Mouse (Mus musculus) lung, postnatal 0 days (tissue): ENCODE data around the gene Frem2. TPM values are rescaled to one million over a fixed set of nuclear protein-coding genes. Genes with fewer than 3 reads are reported as not detected.

Experiments used
- ATAC-seq: fragments of 200-750 bp; cut with Nextera tagmentation; 2 replicates; pipeline ENCODE4 v1.8.0; 2017; ENCODE audit warnings: moderate library complexity
- DNase-seq: peaks from one replicate; pipeline ENCODE4 v3.0.0-alpha.2; 2016; ENCODE audit warnings: low spot score
- H3K27ac ChIP-seq: fragments of 300-500 bp; sonication (generic); 2 replicates; pipeline ENCODE4 v1.5.1; 2014; ENCODE audit warnings: antibody characterized with exemption, mild to moderate bottlenecking, low read length, mixed read lengths
- H3K27me3 ChIP-seq: fragments of 300-500 bp; sonication (generic); replicated peaks from 2 replicates; pipeline ENCODE4 v1.6.1; 2014; ENCODE audit warnings: low read length, mixed read lengths; ENCODE audit not compliant: insufficient read depth
- H3K36me3 ChIP-seq: fragments of 300-500 bp; sonication (generic); 2 replicates; pipeline ENCODE4 v1.6.1; 2014; ENCODE audit warnings: low read length, mixed read lengths; ENCODE audit not compliant: insufficient read depth
- H3K4me1 ChIP-seq: fragments of 300-500 bp; sonication (generic); 2 replicates; pipeline ENCODE4 v1.6.1; 2014; ENCODE audit warnings: antibody characterized with exemption, low read depth, low read length, mixed read lengths; ENCODE audit not compliant: insufficient read depth
- H3K4me2 ChIP-seq: fragments of 300-500 bp; sonication (generic); replicated peaks from 2 replicates; pipeline ENCODE4 v1.6.1; 2014; ENCODE audit warnings: low read depth, mild to moderate bottlenecking, low read length, moderate library complexity, mixed read lengths
- H3K4me3 ChIP-seq: fragments of 300-500 bp; sonication (generic); 2 replicates; pipeline ENCODE4 v1.5.1; 2014; ENCODE audit warnings: low read depth, low read length
- H3K9ac ChIP-seq: fragments of 300-500 bp; sonication (generic); replicated peaks from 2 replicates; pipeline ENCODE4 v1.6.1; 2014; ENCODE audit warnings: low read depth, mild to moderate bottlenecking
- H3K9me3 ChIP-seq: fragments of 300-500 bp; sonication (generic); 2 replicates; pipeline ENCODE4 v1.6.1; 2016; ENCODE audit warnings: low read length, mixed read lengths
- CTCF ChIP-seq: IDR thresholded peaks from 2 replicates; pipeline ENCODE4 v1.5.1; 2016; ENCODE audit warnings: antibody characterized with exemption, mild to moderate bottlenecking
- EP300 ChIP-seq: IDR thresholded peaks from 2 replicates; pipeline ENCODE4 v1.6.1; 2016; ENCODE audit warnings: antibody characterized with exemption, mild to moderate bottlenecking, control low read depth
- WGBS: fragments of 180-500 bp; shearing (Covaris S2); extraction: QIAGEN DNeasy Blood & Tissue Kit; methylation state at CpG from one replicate; pipeline ENCODE4 v1.1.7; 2014; 5-methylcytosine and 5-hydroxymethylcytosine counted together
- polyA plus RNA-seq: library from polyadenylated mRNA; unstranded; fragments of >200 nt; fragmentation: Nextera tagmentation; extraction: Ambion mirVana; gene quantifications from 2 replicates; pipeline ENCODE4 v1.2.1, GENCODE M21; 2015

Frem2 gene
- polyA plus RNA-seq, 1 experiment from 2014 or later = 1.6 TPM

DNA sequence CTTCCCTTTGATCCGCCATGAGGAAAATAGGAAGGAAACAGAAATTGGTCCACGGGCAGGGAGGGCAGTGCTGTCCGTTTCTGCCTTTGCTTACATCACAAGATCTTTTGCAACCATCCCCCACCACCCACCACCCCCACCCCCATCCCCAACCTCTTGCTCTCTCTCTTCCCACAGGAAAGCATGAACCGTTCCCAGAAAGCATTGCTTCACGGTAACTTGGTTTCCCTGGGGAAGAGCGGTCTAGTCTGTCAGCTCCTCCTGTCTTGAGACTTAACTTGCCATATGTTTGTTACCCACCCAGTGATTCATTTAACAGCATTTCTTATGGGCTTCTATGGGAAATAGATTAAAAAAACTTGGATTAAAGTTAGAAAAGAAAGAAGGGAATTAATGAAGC is 85.5 kb downstream of the Frem2 start:
- no peak for ATAC-seq
- TF ChIP-seq EP300 = no peak
- TF ChIP-seq CTCF = no peak
- 60% methylated on average over 6 of the region's 6 CpGs for WGBS
- H3K36me3 ChIP-seq = no peaks in the 10 kb centered on the region
- no peak overlapping the region for H3K27ac ChIP-seq
- DNase-seq = no peak
- no peaks in the 10 kb centered on the region for H3K27me3 ChIP-seq
- no peak overlapping the region for H3K4me2 ChIP-seq
- no peaks in the 10 kb centered on the region for H3K4me1 ChIP-seq
- H3K9me3 ChIP-seq = no peaks in the 10 kb centered on the region
- no peak overlapping the region for H3K9ac ChIP-seq
- H3K4me3 ChIP-seq = no peak overlapping the region

DNA sequence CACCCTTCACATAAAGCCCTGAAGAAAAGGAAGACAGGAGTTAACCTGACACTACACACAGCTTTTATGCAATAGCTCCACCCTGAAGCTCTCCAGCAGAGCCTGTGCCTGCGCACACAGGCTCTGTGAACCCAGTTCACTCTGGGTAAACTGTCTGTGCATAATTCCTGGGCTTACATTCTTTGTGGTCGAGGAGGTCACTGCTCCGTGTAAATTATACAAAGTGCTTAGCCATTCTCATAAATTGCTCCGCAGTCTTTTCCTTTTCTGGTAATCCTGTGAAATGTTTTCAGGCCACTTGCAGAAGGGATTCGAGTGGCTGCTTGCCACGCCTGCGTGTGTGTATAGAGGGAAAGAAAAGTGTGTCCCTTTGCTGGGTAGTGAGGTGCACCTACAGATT is 92.6 kb downstream of the Frem2 start:
- ATAC-seq (peak; percentile 88), DNase-seq (peak; percentile 52)
- Histone ChIP-seq H3K4me1 (peaks cover 4% of the 10 kb centered on the region), H3K36me3 (no peaks in the 10 kb centered on the region), H3K9me3 (no peaks in the 10 kb centered on the region), H3K4me3 (no peak overlapping the region), H3K27ac (peak overlapping the region; percentile 2; the same call in 1 of the 2 replicates), H3K4me2 (peak overlapping the region; percentile 14; the same call in 1 of the 2 replicates), H3K9ac (no peak overlapping the region), H3K27me3 (no peaks in the 10 kb centered on the region)
- no peak for TF ChIP-seq CTCF
- TF ChIP-seq EP300 = peak; percentile 24; the same call in 1 of the 2 replicates
- WGBS = 37% methylated on average over 7 of the region's 7 CpGs

DNA sequence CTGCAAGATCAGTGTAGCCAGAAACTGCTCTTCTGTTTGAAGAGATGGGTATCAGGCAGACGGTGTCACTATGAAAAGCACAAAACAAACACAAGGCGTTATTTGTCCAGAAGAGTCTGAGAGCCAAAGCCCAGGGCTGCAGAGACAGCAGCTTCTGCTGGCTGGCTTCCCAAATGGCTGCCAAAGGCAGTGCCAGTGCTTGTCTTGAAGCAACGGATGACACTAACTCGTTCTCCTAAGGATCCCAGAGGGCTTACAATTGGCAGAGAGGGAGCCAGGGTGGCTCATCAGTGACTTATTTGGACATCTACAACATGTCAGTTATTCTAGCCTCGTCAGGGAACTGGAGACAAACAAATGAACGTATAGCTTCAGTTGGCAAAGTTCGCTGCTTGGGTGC is 93.4 kb downstream of the Frem2 start:
- Histone ChIP-seq H3K36me3 (no peaks in the 10 kb centered on the region), H3K27ac (peak overlapping the region; percentile 2; the same call in 1 of the 2 replicates), H3K4me1 (peaks cover 4% of the 10 kb centered on the region), H3K4me2 (no peak overlapping the region), H3K27me3 (no peaks in the 10 kb centered on the region), H3K4me3 (no peak overlapping the region), H3K9me3 (no peaks in the 10 kb centered on the region), H3K9ac (no peak overlapping the region)
- DNase-seq (peak; percentile 13), ATAC-seq (peak; percentile 11)
- WGBS = 35% methylated on average over 7 of the region's 7 CpGs
- no peak for TF ChIP-seq EP300
- TF ChIP-seq CTCF = no peak

DNA sequence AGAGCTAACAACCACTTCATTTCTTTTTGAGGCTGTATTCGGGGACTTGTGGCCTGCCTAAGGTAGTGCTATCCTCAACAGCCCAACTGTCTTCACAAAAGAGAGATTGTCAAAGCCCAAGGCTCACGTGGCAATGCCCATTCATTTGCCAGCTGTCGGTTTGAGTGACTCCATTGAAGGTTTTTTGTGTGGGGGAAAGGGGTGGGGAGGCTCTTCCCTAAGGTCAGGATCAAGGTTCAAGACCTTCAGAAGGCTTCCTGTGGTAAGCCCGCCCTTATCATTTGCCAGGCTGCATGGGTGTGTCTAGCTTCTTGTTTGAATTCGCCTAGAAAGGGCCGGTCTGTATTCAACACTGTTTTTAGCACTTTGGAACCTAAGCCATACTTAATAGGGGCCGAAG is 95.3 kb downstream of the Frem2 start:
- Histone ChIP-seq H3K27ac (no peak overlapping the region), H3K4me3 (no peak overlapping the region), H3K9me3 (no peaks in the 10 kb centered on the region), H3K4me2 (no peak overlapping the region), H3K36me3 (no peaks in the 10 kb centered on the region), H3K4me1 (peaks cover 4% of the 10 kb centered on the region), H3K9ac (no peak overlapping the region), H3K27me3 (no peaks in the 10 kb centered on the region)
- TF ChIP-seq CTCF (no peak), EP300 (no peak)
- no peak for ATAC-seq
- 61% methylated on average over 7 of the region's 7 CpGs for WGBS
- no peak for DNase-seq

DNA sequence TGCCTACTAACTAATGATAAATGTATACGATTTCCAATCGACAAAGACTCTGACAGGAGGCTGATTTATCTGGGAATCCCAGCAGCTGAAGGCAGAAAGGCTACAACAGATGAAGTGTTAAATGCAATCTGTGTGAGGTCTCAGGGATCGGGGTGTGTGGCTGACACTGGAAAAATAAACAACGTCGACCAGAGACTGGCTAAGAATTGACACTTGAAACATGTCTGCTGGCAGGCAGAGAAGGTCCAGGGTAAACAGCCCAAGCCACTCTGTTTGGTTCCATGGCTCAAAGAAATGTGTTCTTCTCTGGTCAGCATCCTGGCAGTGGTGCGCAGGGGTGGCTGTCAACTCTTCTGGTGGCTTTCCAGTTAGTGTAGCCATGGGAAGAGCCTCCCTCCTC is 98.1 kb downstream of the Frem2 start:
- no peak; the same call in 1 of the 2 replicates for ATAC-seq
- no peaks in the 10 kb centered on the region for H3K27me3 ChIP-seq
- H3K9me3 ChIP-seq = no peaks in the 10 kb centered on the region
- no peak overlapping the region for H3K9ac ChIP-seq
- peak; percentile 29 for DNase-seq
- TF ChIP-seq CTCF (no peak), EP300 (no peak)
- peaks cover 4% of the 10 kb centered on the region for H3K4me1 ChIP-seq
- no peak overlapping the region for H3K4me2 ChIP-seq
- H3K27ac ChIP-seq = no peak overlapping the region
- H3K36me3 ChIP-seq = no peaks in the 10 kb centered on the region
- 12% methylated on average over 6 of the region's 6 CpGs for WGBS
- no peak overlapping the region for H3K4me3 ChIP-seq

DNA sequence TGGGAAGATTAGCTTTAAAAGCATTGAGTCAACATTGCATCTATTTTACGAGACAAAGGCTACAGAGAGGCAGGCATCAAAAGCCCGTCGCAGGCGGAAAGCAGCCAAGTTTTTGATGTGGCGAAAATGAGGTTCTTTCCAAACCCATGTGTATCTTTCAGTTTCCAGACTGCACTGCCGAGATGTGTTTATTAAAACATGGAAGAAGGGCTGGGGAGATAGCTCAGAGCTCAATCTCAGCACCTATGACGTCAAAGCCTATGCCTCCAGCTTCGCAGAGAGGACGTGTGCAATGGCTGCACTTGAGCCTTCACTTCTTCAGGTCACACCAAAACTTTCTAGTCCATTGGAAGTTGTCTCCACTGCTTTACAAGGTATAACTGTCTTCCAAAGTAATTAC is 98.9 kb downstream of the Frem2 start:
- DNase-seq = peak; percentile 26
- H3K27ac ChIP-seq = no peak overlapping the region
- TF ChIP-seq CTCF = no peak
- TF ChIP-seq EP300 = no peak
- no peaks in the 10 kb centered on the region for H3K36me3 ChIP-seq
- WGBS = 45% methylated on average over 9 of the region's 9 CpGs
- ATAC-seq = 0 out of 2 replicates have a peak, but pooled peaks have one; percentile 17
- no peaks in the 10 kb centered on the region for H3K27me3 ChIP-seq
- H3K9me3 ChIP-seq = no peaks in the 10 kb centered on the region
- no peak overlapping the region for H3K9ac ChIP-seq
- no peak overlapping the region for H3K4me3 ChIP-seq
- H3K4me1 ChIP-seq = no peaks in the 10 kb centered on the region
- H3K4me2 ChIP-seq = no peak overlapping the region
